Mouse (Mus musculus) C2C12 (cell line): ENCODE measurements at regions not wholly inside any gene's neighbourhood (a gene's known extent, or its start where the extent isn't known, plus 50 kb on each side); places are given as distances from the start of the nearest gene placed in this dataset.

ENCODE experiments used
- CTCF ChIP-seq: IDR thresholded peaks from one replicate; pipeline ENCODE4 v1.5.1; 2011; ENCODE audit not compliant: control insufficient read depth, insufficient read depth, insufficient read length
- FOSL1 ChIP-seq: IDR thresholded peaks from one replicate; pipeline ENCODE4 v1.8.0; 2011; ENCODE audit warnings: mild to moderate bottlenecking, low read length; ENCODE audit not compliant: poor library complexity, insufficient read depth, severe bottlenecking
- MYOD1 ChIP-seq: IDR thresholded peaks from one replicate; pipeline ENCODE4 v1.6.1; 2011; ENCODE audit warnings: low read depth; ENCODE audit not compliant: control insufficient read depth, insufficient read length
- USF1 ChIP-seq: IDR thresholded peaks from one replicate; pipeline ENCODE4 v1.6.1; 2011; ENCODE audit warnings: low read depth, mild to moderate bottlenecking, control low read depth, moderate library complexity

DNA sequence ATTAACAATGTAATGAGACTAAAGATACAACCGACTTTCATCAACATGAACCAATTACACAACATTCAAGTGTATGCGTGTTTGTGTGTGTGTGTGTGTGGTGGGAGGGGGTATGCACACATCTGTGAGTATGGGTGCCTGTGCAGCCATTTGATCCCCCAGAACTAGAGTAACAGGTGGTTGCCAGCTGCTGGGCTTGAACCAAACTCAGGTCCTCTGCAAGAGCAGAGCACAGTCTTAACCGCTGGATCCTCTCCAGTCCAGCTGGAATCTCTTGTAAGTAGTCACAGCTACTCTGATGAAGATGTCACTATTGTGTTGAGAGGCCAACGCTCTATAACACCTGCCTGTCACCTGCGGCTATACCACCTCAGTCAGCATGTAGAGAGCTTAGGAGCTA is 286.2 kb downstream of the Matn1 start:
- no peak for TF ChIP-seq MYOD1
- no peak for TF ChIP-seq CTCF
- TF ChIP-seq USF1, result no peak
- no peak for TF ChIP-seq FOSL1
